Mouse (Mus musculus) CH12.LX (cell line): ENCODE results near the gene Arhgef17. TPM values are rescaled to one million over a fixed set of nuclear protein-coding genes. Genes with fewer than 3 reads are reported as not detected.

Experiments
- DNase-seq: peaks from one replicate; pipeline ENCODE4 v3.0.0-alpha.2; 2013; ENCODE audit errors: extremely low read depth
- H3K27ac ChIP-seq: 2 replicates; pipeline ENCODE4 v1.5.1; 2012; ENCODE audit warnings: low read depth, mild to moderate bottlenecking, control low read depth, moderate library complexity; ENCODE audit not compliant: insufficient read depth
- H3K27me3 ChIP-seq: replicated peaks from 2 replicates; pipeline ENCODE3; 2012; ENCODE audit warnings: inconsistent platforms
- H3K36me3 ChIP-seq, 2 experiments: replicated peaks in 1 of 2; 2 replicates each; pipeline versions ENCODE3 to v1.6.1; 2012; ENCODE audit warnings: inconsistent platforms in 1 of 2, low read length in 1 of 2, mild to moderate bottlenecking in 1 of 2, mixed read lengths in 1 of 2, moderate library complexity in 1 of 2; ENCODE audit not compliant: control insufficient read depth in 1 of 2, insufficient read depth in 1 of 2
- H3K4me1 ChIP-seq, 2 experiments: 2 replicates each; pipeline ENCODE4 v1.6.1; 2012; ENCODE audit warnings: inconsistent platforms in 1 of 2, moderate library complexity in 1 of 2; ENCODE audit not compliant: insufficient read depth in 2 of 2, control insufficient read depth in 1 of 2
- H3K4me2 ChIP-seq: 2 replicates; pipeline ENCODE4 v1.6.1; 2012; ENCODE audit warnings: low read depth, mild to moderate bottlenecking, control low read depth; ENCODE audit not compliant: poor library complexity, insufficient read depth, severe bottlenecking
- H3K4me3 ChIP-seq, 3 experiments: fragments of 150-350 bp in 1 of 3; sonication (generic) in 1 of 3; replicated peaks in 1 of 3; 2 replicates each; pipeline versions ENCODE3 to v1.5.1; 2011 to 2012; ENCODE audit warnings: low read depth in 2 of 3, low read length in 2 of 3, mild to moderate bottlenecking in 2 of 3, moderate library complexity in 2 of 3, control low read depth in 1 of 3, improper control_type of control experiment in 1 of 3, inconsistent platforms in 1 of 3, mixed read lengths in 1 of 3; ENCODE audit not compliant: poor library complexity in 1 of 3
- H3K79me2 ChIP-seq: replicated peaks from 2 replicates; pipeline ENCODE4 v1.6.1; 2012; ENCODE audit warnings: mild to moderate bottlenecking, moderate library complexity; ENCODE audit not compliant: control insufficient read depth, poor library complexity, insufficient read depth, severe bottlenecking; ENCODE audit errors: extremely low read depth
- H3K9ac ChIP-seq: 2 replicates; pipeline ENCODE4 v1.6.1; 2012; ENCODE audit warnings: low read depth, mild to moderate bottlenecking, control low read depth, moderate library complexity; ENCODE audit not compliant: insufficient read depth
- H3K9me3 ChIP-seq: replicated peaks from 2 replicates; pipeline ENCODE3; 2012; ENCODE audit warnings: low read length, inconsistent platforms, mixed read lengths
- BHLHE40 ChIP-seq: IDR thresholded peaks from 2 replicates; pipeline ENCODE4 v1.6.1; 2011; ENCODE audit warnings: mild to moderate bottlenecking, low read depth, low read length, improper control_type of control experiment
- CHD2 ChIP-seq: IDR thresholded peaks from 2 replicates; pipeline ENCODE4 v1.6.1; 2011; ENCODE audit warnings: low read length, improper control_type of control experiment
- ELF1 ChIP-seq: IDR thresholded peaks from 2 replicates; pipeline ENCODE4 v1.6.1; 2014; ENCODE audit warnings: low read depth, mild to moderate bottlenecking, inconsistent platforms, low read length, improper control_type of control experiment
- EP300 ChIP-seq: IDR thresholded peaks from 2 replicates; pipeline ENCODE4 v1.6.1; 2011; ENCODE audit warnings: low read length, improper control_type of control experiment
- IRF4 ChIP-seq: IDR thresholded peaks from 2 replicates; pipeline ENCODE4 v1.6.1; 2014; ENCODE audit warnings: low read depth, mild to moderate bottlenecking, inconsistent platforms, low read length, improper control_type of control experiment
- JUN ChIP-seq: IDR thresholded peaks from 2 replicates; pipeline ENCODE4 v1.6.1; 2011; ENCODE audit warnings: low read depth, mild to moderate bottlenecking, low read length, improper control_type of control experiment, moderate library complexity; ENCODE audit not compliant: insufficient read depth
- JUND ChIP-seq: conservative IDR thresholded peaks from 2 replicates; pipeline ENCODE4 v1.6.1; 2011; ENCODE audit warnings: low read depth, low read length, improper control_type of control experiment
- KAT2A ChIP-seq: IDR thresholded peaks from 2 replicates; pipeline ENCODE4 v1.6.1; 2012; ENCODE audit warnings: low read length, improper control_type of control experiment, inconsistent platforms; ENCODE audit not compliant: insufficient replicate concordance
- MAX ChIP-seq: IDR thresholded peaks from 2 replicates; pipeline ENCODE4 v1.6.1; 2011; ENCODE audit warnings: low read length, improper control_type of control experiment
- MXI1 ChIP-seq: IDR thresholded peaks from 2 replicates; pipeline ENCODE4 v1.6.1; 2011; ENCODE audit warnings: mild to moderate bottlenecking, low read depth, low read length, improper control_type of control experiment
- NELFE ChIP-seq: IDR thresholded peaks from 2 replicates; pipeline ENCODE4 v1.6.1; 2011; ENCODE audit warnings: low read depth, low read length, improper control_type of control experiment
- NRF1 ChIP-seq: IDR thresholded peaks from 2 replicates; pipeline ENCODE4 v1.6.1; 2014; ENCODE audit warnings: low read depth, mild to moderate bottlenecking, inconsistent platforms, low read length, improper control_type of control experiment, moderate library complexity
- PAX5 ChIP-seq: IDR thresholded peaks from 2 replicates; pipeline ENCODE4 v1.6.1; 2012; ENCODE audit warnings: low read length, inconsistent platforms, mixed read lengths
- POLR2AphosphoS2 ChIP-seq: IDR thresholded peaks from 2 replicates; pipeline ENCODE4 v1.6.1; 2011; ENCODE audit warnings: low read depth, low read length, improper control_type of control experiment
- RAD21 ChIP-seq: IDR thresholded peaks from 2 replicates; pipeline ENCODE4 v1.6.1; 2011; ENCODE audit warnings: low read depth, mild to moderate bottlenecking, low read length, improper control_type of control experiment, moderate library complexity
- SIN3A ChIP-seq: IDR thresholded peaks from 2 replicates; pipeline ENCODE4 v1.6.1; 2012; ENCODE audit warnings: low read length, improper control_type of control experiment, inconsistent platforms
- SMC3 ChIP-seq: IDR thresholded peaks from 2 replicates; pipeline ENCODE4 v1.6.1; 2011; ENCODE audit warnings: low read depth, low read length, improper control_type of control experiment
- TBP ChIP-seq: conservative IDR thresholded peaks from 2 replicates; pipeline ENCODE4 v1.6.1; 2011; ENCODE audit warnings: low read depth, low read length, improper control_type of control experiment
- UBTF ChIP-seq: IDR thresholded peaks from 2 replicates; pipeline ENCODE4 v1.6.1; 2012; ENCODE audit warnings: low read depth, mild to moderate bottlenecking, inconsistent platforms, low read length, improper control_type of control experiment, moderate library complexity
- USF1 ChIP-seq: IDR thresholded peaks from 2 replicates; pipeline ENCODE4 v1.6.1; 2014; ENCODE audit warnings: low read depth, mild to moderate bottlenecking, inconsistent platforms, low read length, improper control_type of control experiment
- USF2 ChIP-seq: conservative IDR thresholded peaks from 2 replicates; pipeline ENCODE4 v1.6.1; 2011; ENCODE audit warnings: low read depth, low read length, improper control_type of control experiment
- ZC3H11A ChIP-seq: IDR thresholded peaks from 2 replicates; pipeline ENCODE4 v1.6.1; 2012; ENCODE audit warnings: low read depth, mild to moderate bottlenecking, inconsistent platforms, low read length, improper control_type of control experiment
- ZKSCAN1 ChIP-seq: IDR thresholded peaks from 2 replicates; pipeline ENCODE4 v1.6.1; 2012; ENCODE audit warnings: low read depth, inconsistent platforms, low read length, improper control_type of control experiment, borderline replicate concordance
- ZMIZ1 ChIP-seq: IDR thresholded peaks from 2 replicates; pipeline ENCODE4 v1.6.1; 2012; ENCODE audit warnings: low read depth, mild to moderate bottlenecking, inconsistent platforms, low read length, improper control_type of control experiment
- ZNF384 ChIP-seq: IDR thresholded peaks from 2 replicates; pipeline ENCODE4 v1.6.1; 2012; ENCODE audit warnings: low read depth, low read length, improper control_type of control experiment, inconsistent platforms
- dilution Hi-C: fragments of 300-500 bp; cut with MboI; formaldehyde crosslinking; loops from 2 replicates; pipeline ENCODE4 v1.14.3; 2020; ENCODE audit warnings: low sequenced_read_pairs; ENCODE audit not compliant: extremely low pct_unique_long_range_greater_than_20kb, extremely low pct_ligation_motif_present
- in situ Hi-C: fragments of 300-500 bp; cut with MboI; formaldehyde crosslinking; loops from 3 replicates; pipeline ENCODE4 v1.14.3; 2019; ENCODE audit warnings: low sequenced_read_pairs, low pct_ligation_motif_present, low pct_unique_long_range_greater_than_20kb, mixed read lengths
- polyA plus RNA-seq: library from polyadenylated mRNA; unstranded; fragments of >175 nt; gene quantifications from 2 replicates; pipeline ENCODE4 v1.2.1, GENCODE M21; 2012; ENCODE audit warnings: low read depth; ENCODE audit not compliant: insufficient read length
- total RNA-seq, 2 experiments: library from RNA; depleted of rRNA; stranded (reverse); fragments of 300-350 nt in 1 of 2; fragments of >200 nt in 1 of 2; gene quantifications; 2 replicates each; pipeline ENCODE4 v1.2.3; 2012 to 2014

Arhgef17 gene
- total and polyA plus RNA-seq, 3 experiments = 2.3 to 6.7 (median 5.6) TPM

DNA sequence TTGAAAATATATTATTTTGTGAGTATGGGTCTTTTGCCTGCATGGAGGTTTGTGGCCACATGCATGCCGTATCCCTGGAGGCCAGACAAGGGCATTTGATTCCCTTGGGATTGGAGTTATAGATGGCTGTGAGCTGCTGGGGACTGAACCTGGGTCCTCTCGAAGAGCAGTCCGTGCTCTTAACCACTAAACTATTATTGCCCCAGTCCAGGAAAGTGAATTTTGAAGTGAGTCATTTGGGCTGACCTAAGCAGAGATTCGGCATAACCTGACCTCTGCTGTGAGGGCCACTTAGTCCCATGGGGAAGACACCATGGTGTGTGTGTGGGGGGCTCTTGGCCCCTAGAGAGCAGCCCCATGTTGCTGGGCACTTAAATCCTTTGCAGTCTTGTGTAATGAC is 60.6 kb downstream of the Arhgef17 start:
- TF ChIP-seq ZMIZ1 (no peak), MXI1 (no peak), TBP (peak; percentile 92), MAX (no peak), USF2 (no peak), ZKSCAN1 (no peak), EP300 (no peak), POLR2AphosphoS2 (no peak), PAX5 (no peak)
- no peaks in the 10 kb centered on the region for H3K79me2 ChIP-seq
- DNase-seq = no peak
- no peak overlapping the region for H3K9ac ChIP-seq
- no peak overlapping the region for H3K27ac ChIP-seq
- H3K36me3 ChIP-seq = peaks cover 14 to 37% of the 10 kb centered on the region in 2 experiments
- dilution Hi-C loops (no loop called here), in situ Hi-C loops (no loop called here)
- no peaks in the 10 kb centered on the region for H3K9me3 ChIP-seq
- no peak overlapping the region for H3K4me2 ChIP-seq
- no peaks in the 10 kb centered on the region for H3K27me3 ChIP-seq
- peaks cover 33 to 69% of the 10 kb centered on the region in 2 experiments for H3K4me1 ChIP-seq
- H3K4me3 ChIP-seq = no peak overlapping the region

GRCm38 (mm10) chr7:100869877-100870629 is 61.9 kb downstream of the Arhgef17 start:
- no peaks in the 10 kb centered on the region for H3K79me2 ChIP-seq
- dilution Hi-C loops (no loop called here), in situ Hi-C loops (no loop called here)

GRCm38 (mm10) chr7:100868551-100868950 is 63.4 kb downstream of the Arhgef17 start:
- Histone ChIP-seq H3K4me2 (no peak overlapping the region), H3K36me3 (peaks cover 9 to 18% of the 10 kb centered on the region in 2 experiments), H3K27me3 (no peaks in the 10 kb centered on the region), H3K9ac (no peak overlapping the region), H3K27ac (peak overlapping the region; percentile 87), H3K9me3 (no peaks in the 10 kb centered on the region), H3K79me2 (no peaks in the 10 kb centered on the region), H3K4me3 (peak overlapping the region in 1 of 3 experiments; percentile 20), H3K4me1 (peaks cover 37 to 54% of the 10 kb centered on the region in 2 experiments)
- DNase-seq = peak; percentile 58
- dilution Hi-C loops = no loop called here
- in situ Hi-C loops = no loop called here
- TF ChIP-seq POLR2AphosphoS2 (no peak), JUN (no peak), IRF4 (0 out of 2 replicates have a peak, but pooled peaks have one; percentile 40), PAX5 (no peak), ZMIZ1 (no peak), BHLHE40 (0 out of 2 replicates have a peak, but pooled peaks have one; percentile 14), JUND (no peak), KAT2A (no peak), USF1 (no peak), TBP (no peak), MAX (no peak), RAD21 (no peak), SMC3 (no peak), UBTF (no peak), CHD2 (peak; percentile 49), NELFE (no peak), NRF1 (no peak)

More at GRCm38 (mm10) chr7:100869877-100870629, 61.9 kb downstream of the Arhgef17 start:
- H3K4me2 ChIP-seq = no peak overlapping the region
- no peak overlapping the region; the same call in 1 of the 2 replicates for H3K27ac ChIP-seq
- H3K9ac ChIP-seq = no peak overlapping the region
- H3K4me3 ChIP-seq = no peak overlapping the region
- no peaks in the 10 kb centered on the region for H3K9me3 ChIP-seq
- H3K27me3 ChIP-seq = no peaks in the 10 kb centered on the region
- peaks cover 9 to 31% of the 10 kb centered on the region in 2 experiments for H3K36me3 ChIP-seq
- no peak for TF ChIP-seq MXI1
- TF ChIP-seq POLR2AphosphoS2 = no peak
- no peak for TF ChIP-seq USF1
- no peak for TF ChIP-seq ELF1
- no peak for TF ChIP-seq NRF1
- TF ChIP-seq ZMIZ1 = no peak
- no peak for TF ChIP-seq SIN3A
- no peak for TF ChIP-seq ZNF384
- TF ChIP-seq PAX5 = no peak
- TF ChIP-seq ZC3H11A = no peak
- no peak for TF ChIP-seq BHLHE40
- H3K4me1 ChIP-seq = peaks cover 33 to 61% of the 10 kb centered on the region in 2 experiments
- DNase-seq = no peak
